Mouse (Mus musculus) small intestine, adult 2 months (tissue): ENCODE results near the gene Nudt3.

Experiments
- CTCF ChIP-seq: fragments of 200-500 bp; IDR thresholded peaks from 2 replicates; pipeline ENCODE4 v1.5.1; 2012; ENCODE audit warnings: low read depth, mild to moderate bottlenecking, control low read depth, inconsistent platforms, low read length, moderate library complexity, mixed read lengths; ENCODE audit not compliant: insufficient replicate concordance, insufficient read length; ENCODE audit errors: extremely low read depth
- POLR2A ChIP-seq: fragments of 200-500 bp; IDR thresholded peaks from 2 replicates; pipeline ENCODE4 v1.6.1; 2012; ENCODE audit warnings: low read depth, mild to moderate bottlenecking, control low read depth, inconsistent platforms, low read length, moderate library complexity

DNA sequence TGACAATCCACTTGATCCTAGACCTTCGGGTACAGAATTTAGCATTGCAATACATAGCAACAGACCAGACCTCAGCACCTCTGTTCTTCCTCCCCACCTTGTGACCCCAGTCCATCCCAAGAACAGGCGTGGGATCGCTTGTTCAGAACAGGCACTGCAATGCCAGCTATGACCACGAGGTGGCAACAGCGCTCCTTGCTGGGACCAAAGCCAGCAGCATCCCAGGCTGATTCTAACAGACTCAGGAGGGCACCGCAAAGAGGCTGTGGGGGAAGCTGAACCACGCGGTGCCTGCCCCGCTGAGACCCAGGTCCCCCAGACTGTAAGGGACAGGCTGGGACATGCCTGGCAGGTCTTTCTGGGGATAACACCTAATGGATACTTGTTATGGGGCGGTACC is 88.6 kb downstream of the Nudt3 start:
- TF ChIP-seq CTCF (peak; percentile 98), POLR2A (no peak)
